Mouse (Mus musculus): ENCODE data around the gene Ssh1.

- no peak for TF ChIP-seq CTCF (IDR thresholded peaks at IDR 0.05; ENCODE audit: borderline replicate concordance, extremely low read depth, insufficient read depth, insufficient read length)
- no peak for TF ChIP-seq POLR2A (IDR thresholded peaks at IDR 0.05; ENCODE audit: borderline replicate concordance, extremely low read depth, insufficient read depth, insufficient read length, poor library complexity, severe bottlenecking)
These were observed 102.8 kb downstream of the Ssh1 start for GRCm38 (mm10) chr5:113890874-113891273.

Measured in brain, embryonic 14.5 days (tissue).